Mouse (Mus musculus): Measurements from ENCODE around the gene Acox2.

GRCm38 (mm10) chr14:8257521-8258334 lies 1.4 kb downstream of the Acox2 start:
- TF ChIP-seq GATA1 (IDR thresholded peaks at IDR 0.05; ENCODE audit: borderline replicate concordance, low read length) (no peak), FLI1 (IDR thresholded peaks at IDR 0.05; ENCODE audit: low read length) (no peak)
